Mouse (Mus musculus) small intestine, adult 2 months (tissue): ENCODE results near the gene Sphk1.

Experiments used
- CTCF ChIP-seq: fragments of 200-500 bp; IDR thresholded peaks from 2 replicates; pipeline ENCODE4 v1.5.1; 2012; ENCODE audit warnings: low read depth, mild to moderate bottlenecking, control low read depth, inconsistent platforms, low read length, moderate library complexity, mixed read lengths; ENCODE audit not compliant: insufficient replicate concordance, insufficient read length; ENCODE audit errors: extremely low read depth
- POLR2A ChIP-seq: fragments of 200-500 bp; IDR thresholded peaks from 2 replicates; pipeline ENCODE4 v1.6.1; 2012; ENCODE audit warnings: low read depth, mild to moderate bottlenecking, control low read depth, inconsistent platforms, low read length, moderate library complexity

DNA sequence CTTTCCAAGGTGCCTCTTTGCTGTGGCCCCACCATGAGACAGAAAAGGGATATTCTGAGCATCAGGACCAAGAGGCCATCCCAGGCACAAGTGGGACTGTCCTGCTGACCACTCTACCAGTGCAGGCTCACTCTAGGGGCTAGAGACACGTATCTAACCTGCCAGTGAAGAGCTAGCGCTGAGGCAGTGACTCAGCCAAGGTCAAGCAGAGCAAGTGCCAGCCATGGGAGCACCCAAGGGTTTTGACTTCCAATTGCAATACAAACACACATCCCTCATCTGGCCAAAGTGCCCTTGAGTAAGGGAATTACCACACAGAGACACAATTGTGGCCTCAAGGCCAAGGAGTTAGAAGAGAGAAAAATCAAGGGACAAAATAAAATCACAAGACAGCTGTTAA lies 44.7 kb downstream of the Sphk1 start:
- TF ChIP-seq CTCF (no peak), POLR2A (no peak)
